Mouse (Mus musculus) common myeloid progenitor, adult 5-6 weeks (primary cell): ENCODE measurements at regions not wholly inside any gene's neighbourhood (a gene's known extent, or its start where the extent isn't known, plus 50 kb on each side); places are given as distances from the start of the nearest gene placed in this dataset.

Source experiments
- ATAC-seq: replicated peaks from 2 replicates; pipeline ENCODE4 v1.8.0; 2016; ENCODE audit warnings: low read depth, mild to moderate bottlenecking, moderate TSS enrichment, inconsistent platforms; ENCODE audit not compliant: poor library complexity, severe bottlenecking

- peak; percentile 91 for ATAC-seq
Measured at GRCm38 (mm10) chr6:140924319-140924981, 195.4 kb downstream of the Gm11077 start.

DNA sequence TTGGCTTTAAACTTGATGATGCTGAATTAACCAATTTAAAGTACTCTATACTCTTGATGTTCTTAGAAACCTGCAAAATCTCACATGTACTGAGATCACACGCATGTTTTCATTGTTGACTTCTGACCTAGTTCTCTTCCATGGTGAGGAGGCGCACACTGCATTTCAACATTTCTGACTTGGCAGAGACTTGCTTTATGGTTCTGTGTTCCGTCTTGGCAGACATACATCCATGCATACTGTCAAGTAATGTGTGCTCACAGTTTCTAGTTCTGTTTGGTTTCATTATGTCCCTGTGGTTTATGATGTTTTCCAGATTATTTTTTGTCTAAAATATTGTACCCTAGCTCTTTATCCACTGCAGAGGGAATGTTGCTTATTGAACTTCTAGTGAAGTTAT is 198.5 kb downstream of the Gm11077 start:
- ATAC-seq, result no peak

DNA sequence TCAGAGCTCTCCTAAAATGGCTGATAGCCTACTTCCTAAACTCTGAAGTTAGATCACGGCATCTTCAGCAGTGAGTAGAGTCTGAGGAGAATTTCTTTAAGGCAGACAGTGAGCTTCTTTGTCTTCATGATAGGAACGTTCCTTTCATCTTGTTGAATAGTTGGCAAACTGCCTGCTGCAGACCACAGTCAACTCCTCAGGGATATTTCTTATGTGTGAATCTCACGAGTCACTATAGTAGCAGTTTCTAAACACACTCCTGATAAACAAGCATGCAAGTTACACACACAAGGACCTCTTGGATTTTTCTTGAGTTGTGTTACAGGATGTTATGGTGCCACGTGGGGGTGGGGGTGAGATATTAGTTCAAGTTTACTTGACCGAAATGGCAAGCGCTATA is 205.2 kb downstream of the Gm11077 start:
- no peak for ATAC-seq

- no peak for ATAC-seq
Measured at GRCm38 (mm10) chr6:140938025-140938424, 208.9 kb downstream of the Gm11077 start.

- no peak for ATAC-seq
Measured at GRCm38 (mm10) chr6:140946720-140947119, 217.6 kb downstream of the Gm11077 start.

DNA sequence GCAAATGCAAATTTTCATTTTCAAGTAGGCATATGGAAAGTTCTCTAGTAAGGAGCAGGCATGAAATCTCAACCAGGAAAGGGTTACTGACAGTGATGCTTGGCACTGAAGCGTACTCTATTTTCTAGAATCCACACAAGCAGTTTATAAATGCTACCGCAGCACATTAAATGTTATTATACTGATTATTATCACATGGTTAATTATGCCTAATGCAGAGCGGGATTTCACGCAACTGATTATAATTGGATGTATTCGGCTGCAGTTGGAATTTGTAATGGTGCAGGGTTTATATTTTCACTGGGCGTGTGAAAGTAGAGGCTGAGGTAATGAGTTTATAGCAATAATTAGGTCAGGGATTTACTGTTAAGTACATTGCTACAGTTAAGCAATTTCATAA is 221.4 kb downstream of the Gm11077 start:
- no peak for ATAC-seq

DNA sequence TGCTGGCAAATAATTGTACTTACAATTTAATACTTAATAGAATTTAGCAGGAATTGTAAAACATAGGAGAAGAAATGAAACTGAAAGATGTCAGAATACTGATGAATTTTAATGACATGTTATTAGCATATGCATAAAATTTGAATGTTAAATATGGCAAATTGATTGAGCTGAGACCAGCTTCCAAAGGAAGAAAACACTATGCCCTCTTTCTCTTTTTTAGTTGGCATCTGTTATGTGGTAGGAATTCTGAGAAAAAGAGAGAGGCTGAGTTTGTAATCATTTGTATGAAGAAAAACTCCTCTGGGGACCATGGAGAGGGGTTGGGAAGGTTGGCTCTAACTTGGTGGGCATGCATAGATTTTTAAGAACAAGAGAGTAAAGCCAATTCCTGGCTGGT is 224.2 kb downstream of the Gm11077 start:
- ATAC-seq, result no peak

GRCm38 (mm10) chr6:140953721-140954120 is 224.6 kb downstream of the Gm11077 start:
- ATAC-seq, result no peak

GRCm38 (mm10) chr6:140955751-140956521 is 226.9 kb downstream of the Gm11077 start:
- ATAC-seq, result no peak

DNA sequence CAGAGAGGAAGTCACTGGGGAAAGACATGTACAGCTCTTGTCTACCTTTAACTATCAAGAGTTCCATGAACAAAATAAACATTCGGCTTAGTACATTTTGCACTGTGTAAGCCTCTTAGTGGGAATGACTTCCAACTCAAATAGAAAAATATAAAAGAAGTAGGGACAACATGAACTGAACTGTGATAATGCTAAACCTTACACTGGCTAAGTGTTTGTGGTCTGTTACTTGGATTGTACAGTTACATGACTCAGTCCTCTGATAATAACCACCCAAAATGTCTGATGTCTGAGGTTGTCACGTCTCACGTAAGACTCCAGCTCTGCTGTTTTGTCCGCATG is 227.4 kb downstream of the Gm11077 start:
- ATAC-seq, result no peak

DNA sequence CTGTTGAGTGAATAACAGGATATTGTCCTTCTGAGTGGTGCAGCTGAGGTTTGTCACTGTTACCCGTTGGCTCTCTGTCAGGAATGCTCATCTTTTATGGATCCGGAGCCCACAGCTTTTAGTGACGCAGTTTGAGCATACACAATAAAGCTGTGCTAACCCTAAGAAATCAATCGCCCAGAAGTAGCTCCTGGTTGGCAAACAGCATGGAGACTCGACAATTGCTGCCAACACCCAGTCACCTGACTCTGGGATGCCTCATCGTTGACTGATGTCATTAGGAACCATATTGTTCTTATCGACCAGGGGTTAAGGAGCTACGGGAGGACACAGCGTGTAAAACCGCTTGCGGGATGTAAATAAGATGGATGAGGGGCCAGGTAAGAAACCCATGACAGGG is 232.9 kb downstream of the Gm11077 start:
- no peak for ATAC-seq

- no peak for ATAC-seq
Measured at GRCm38 (mm10) chr6:140962563-140962962, 233.5 kb downstream of the Gm11077 start.

- ATAC-seq, result no peak
Measured at GRCm38 (mm10) chr6:140973732-140974131, 244.6 kb downstream of the Gm11077 start.

- ATAC-seq, result no peak
Measured at GRCm38 (mm10) chr6:140976989-140977388, 247.9 kb downstream of the Gm11077 start.

GRCm38 (mm10) chr6:140983610-140984009 is 254.5 kb downstream of the Gm11077 start:
- no peak for ATAC-seq

GRCm38 (mm10) chr6:140984249-140984648 is 255.2 kb downstream of the Gm11077 start:
- 0 out of 2 replicates have a peak, but pooled peaks have one; percentile 22 for ATAC-seq

DNA sequence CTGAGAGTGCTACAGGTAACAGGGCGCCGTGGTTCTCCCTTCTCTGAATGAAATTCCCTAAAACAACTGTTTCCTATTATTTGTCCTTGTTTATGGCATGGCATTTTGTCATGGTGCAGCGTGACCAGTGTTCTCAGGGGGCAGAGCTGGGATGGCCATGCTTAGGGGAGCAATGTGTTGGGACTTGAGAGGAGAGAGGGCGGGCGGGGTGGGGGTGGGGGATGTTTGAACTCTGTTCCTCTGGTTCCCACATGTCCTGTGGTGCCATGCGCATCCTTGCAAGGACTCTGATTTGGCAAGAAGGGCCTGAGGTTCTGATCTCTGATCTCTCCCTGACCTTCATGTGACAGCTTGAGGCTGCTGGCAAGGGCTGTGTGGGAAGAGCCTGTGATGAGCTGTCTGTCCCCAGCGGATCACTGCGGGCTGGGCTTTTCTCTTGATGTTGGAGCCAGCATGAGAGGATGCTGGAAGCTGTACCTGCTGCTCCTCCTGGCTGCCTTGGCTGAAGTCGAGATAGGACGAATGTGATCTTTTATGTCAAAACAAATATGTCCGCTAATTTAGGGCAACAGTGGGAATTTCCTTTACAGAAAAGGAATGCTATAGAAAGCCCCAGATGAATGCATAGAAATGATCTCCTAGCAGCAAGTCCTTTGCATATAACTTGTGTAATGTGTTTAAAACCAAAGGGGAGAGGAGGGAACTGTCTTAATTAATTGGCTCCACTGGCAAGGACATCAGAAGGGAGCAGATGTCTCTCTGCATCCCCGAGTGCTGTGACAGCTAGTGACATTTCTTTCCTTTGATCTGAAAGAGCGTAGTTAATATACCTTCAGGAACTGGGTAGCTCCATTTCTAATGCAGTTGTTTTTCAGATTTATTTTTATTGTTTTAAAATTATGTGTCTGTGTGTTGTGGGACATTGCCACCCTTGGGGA is 255.2 kb upstream of the Pde3a start:
- ATAC-seq, result no peak

DNA sequence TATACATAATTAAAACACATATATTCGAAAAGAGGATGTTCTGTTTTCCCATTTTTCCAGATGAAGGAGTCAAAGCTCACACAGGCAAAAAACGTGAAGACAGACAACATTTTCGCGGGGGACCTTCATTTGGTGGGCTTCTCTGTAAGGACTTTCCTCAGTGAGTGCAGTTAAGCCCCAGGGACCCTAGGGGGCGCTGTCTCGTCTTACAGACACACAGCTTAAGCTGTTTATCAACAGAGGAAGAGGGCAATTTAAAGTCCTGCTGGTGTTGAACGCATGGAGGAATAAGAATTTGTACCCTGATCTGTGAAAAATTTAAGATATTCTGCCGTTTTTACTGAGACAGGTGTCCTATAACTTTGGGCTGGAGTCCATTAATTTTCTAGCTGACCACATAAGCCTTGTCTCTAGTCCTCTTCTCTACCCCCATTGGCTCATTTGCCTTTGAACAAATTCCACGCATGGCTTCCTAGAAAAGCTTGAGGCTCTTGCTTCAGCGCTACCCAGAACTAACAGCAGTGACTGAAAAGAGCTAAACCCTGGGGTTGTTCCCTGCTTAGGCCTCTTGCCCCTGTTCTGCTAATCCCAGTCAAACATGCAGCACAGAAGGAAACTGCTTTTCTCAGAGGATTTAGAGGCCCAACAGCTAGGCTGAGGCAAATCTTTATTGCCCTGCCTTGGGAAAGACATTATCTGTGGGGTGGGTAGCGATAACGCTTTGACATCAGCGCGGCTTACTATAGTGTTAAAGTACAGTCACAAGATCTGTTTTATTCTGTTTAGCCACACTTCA is 253.5 kb upstream of the Pde3a start:
- peak; percentile 78 for ATAC-seq

DNA sequence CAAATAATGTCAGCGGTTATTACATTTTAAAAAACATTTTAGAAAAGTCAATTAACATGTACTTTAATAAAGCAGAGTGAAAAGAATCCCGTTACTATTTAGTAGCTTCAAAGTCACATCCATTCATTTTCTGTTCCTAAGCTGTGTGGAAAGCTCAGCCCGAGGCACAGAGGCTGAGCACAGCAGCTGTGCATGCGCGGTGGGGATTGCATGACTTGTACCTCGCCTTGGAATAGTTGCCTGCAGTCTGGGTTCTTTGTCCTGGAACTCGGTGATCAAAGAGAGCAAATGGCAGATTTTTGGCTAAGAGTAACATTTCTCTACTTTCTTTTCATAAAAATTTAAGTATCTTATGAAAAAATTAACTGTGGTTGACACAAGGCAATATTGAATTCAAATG is 251.0 kb upstream of the Pde3a start:
- ATAC-seq, result no peak

- no peak for ATAC-seq
Measured at GRCm38 (mm10) chr6:141000552-141000951, 248.5 kb upstream of the Pde3a start.
